Mouse (Mus musculus) E14TG2a.4 (cell line): ENCODE results near the gene Tomm6.
"Not testable (repeated sequence)": the region's sequence is repeated elsewhere in the genome, so short reads cannot be mapped to it uniquely, and the experiment has no call there.

ENCODE experiments used
- H3K27me3 ChIP-seq: 2 replicates; pipeline ENCODE4 v1.6.1; 2014; ENCODE audit warnings: low read length, control low read depth; ENCODE audit not compliant: insufficient read depth
- H3K36me3 ChIP-seq: 2 replicates; pipeline ENCODE4 v1.6.1; 2014; ENCODE audit warnings: low read length, control low read depth; ENCODE audit not compliant: insufficient read depth
- H3K4me1 ChIP-seq: replicated peaks from 2 replicates; pipeline ENCODE4 v1.6.1; 2014; ENCODE audit warnings: low read depth, low read length, control low read depth
- H3K4me3 ChIP-seq: replicated peaks from 2 replicates; pipeline ENCODE4 v1.5.1; 2014; ENCODE audit warnings: mild to moderate bottlenecking, low read length
- H3K9me3 ChIP-seq: 2 replicates; pipeline ENCODE4 v1.6.1; 2014; ENCODE audit warnings: low read length, control low read depth
- CTCF ChIP-seq: conservative IDR thresholded peaks from 2 replicates; pipeline ENCODE4 v1.5.1; 2014; ENCODE audit warnings: low read length
- NANOG ChIP-seq: IDR thresholded peaks from 2 replicates; pipeline ENCODE4 v1.6.1; 2014; ENCODE audit warnings: borderline replicate concordance, low read length, mixed read lengths
- POU5F1 ChIP-seq: IDR thresholded peaks from 2 replicates; pipeline ENCODE4 v1.6.1; 2014; ENCODE audit warnings: low read length, borderline replicate concordance

Gene Tomm6

GRCm38 (mm10) chr17:47669166-47669565 is 19.0 kb downstream of the Tomm6 start:
- peaks cover 9% of the 10 kb centered on the region for H3K27me3 ChIP-seq
- peaks cover 60% of the 10 kb centered on the region for H3K4me1 ChIP-seq
- no peak overlapping the region for H3K4me3 ChIP-seq
- no peaks in the 10 kb centered on the region for H3K9me3 ChIP-seq
- no peak for TF ChIP-seq CTCF
- no peak for TF ChIP-seq POU5F1
- TF ChIP-seq NANOG, result no peak
- H3K36me3 ChIP-seq, result no peaks in the 10 kb centered on the region

- Histone ChIP-seq H3K9me3 (no peaks in the 10 kb centered on the region), H3K4me1 (peaks cover 74% of the 10 kb centered on the region), H3K4me3 (no peak overlapping the region), H3K27me3 (no peaks in the 10 kb centered on the region), H3K36me3 (no peaks in the 10 kb centered on the region)
- TF ChIP-seq CTCF (no peak), NANOG (no peak)
Observed at GRCm38 (mm10) chr17:47664474-47664873, 23.7 kb downstream of the Tomm6 start.

- no peaks in the 10 kb centered on the region for H3K36me3 ChIP-seq
- no peaks in the 10 kb centered on the region for H3K27me3 ChIP-seq
- TF ChIP-seq NANOG (no peak), POU5F1 (no peak), CTCF (no peak)
- H3K4me3 ChIP-seq, result no peak overlapping the region
- H3K4me1 ChIP-seq, result peaks cover 68% of the 10 kb centered on the region
- H3K9me3 ChIP-seq, result no peaks in the 10 kb centered on the region
Observed at GRCm38 (mm10) chr17:47663009-47663713, 25.0 kb downstream of the Tomm6 start.

GRCm38 (mm10) chr17:47658741-47659243 is 29.4 kb downstream of the Tomm6 start:
- peaks cover 78% of the 10 kb centered on the region for H3K4me1 ChIP-seq
- no peaks in the 10 kb centered on the region for H3K27me3 ChIP-seq
- H3K36me3 ChIP-seq, result no peaks in the 10 kb centered on the region; the same call in 1 of the 2 replicates
- TF ChIP-seq POU5F1, result no peak
- no peak for TF ChIP-seq NANOG
- no peak for TF ChIP-seq CTCF
- H3K4me3 ChIP-seq, result no peak overlapping the region
- H3K9me3 ChIP-seq, result no peaks in the 10 kb centered on the region

- Histone ChIP-seq H3K9me3 (no peaks in the 10 kb centered on the region), H3K4me1 (peaks cover 72% of the 10 kb centered on the region), H3K36me3 (no peaks in the 10 kb centered on the region; the same call in 1 of the 2 replicates), H3K27me3 (no peaks in the 10 kb centered on the region), H3K4me3 (no peak overlapping the region)
- no peak for TF ChIP-seq POU5F1
- no peak for TF ChIP-seq NANOG
Observed at GRCm38 (mm10) chr17:47657901-47658300, 30.3 kb downstream of the Tomm6 start.

- Histone ChIP-seq H3K4me3 (no peak overlapping the region), H3K36me3 (no peaks in the 10 kb centered on the region; the same call in 1 of the 2 replicates), H3K27me3 (no peaks in the 10 kb centered on the region), H3K4me1 (peaks cover 63% of the 10 kb centered on the region), H3K9me3 (no peaks in the 10 kb centered on the region)
- no peak for TF ChIP-seq POU5F1
- TF ChIP-seq NANOG, result no peak
- no peak for TF ChIP-seq CTCF
Observed at GRCm38 (mm10) chr17:47655697-47656096, 32.5 kb downstream of the Tomm6 start.

GRCm38 (mm10) chr17:47654346-47654745 is 33.8 kb downstream of the Tomm6 start:
- peaks cover 61% of the 10 kb centered on the region for H3K4me1 ChIP-seq
- H3K9me3 ChIP-seq, H3K27me3 ChIP-seq, H3K4me3 ChIP-seq, H3K36me3 ChIP-seq: not testable (repeated sequence)

GRCm38 (mm10) chr17:47651953-47652352 is 36.2 kb downstream of the Tomm6 start:
- Histone ChIP-seq H3K36me3 (no peaks in the 10 kb centered on the region; the same call in 1 of the 2 replicates), H3K4me1 (peaks cover 64% of the 10 kb centered on the region), H3K27me3 (no peaks in the 10 kb centered on the region), H3K9me3 (no peaks in the 10 kb centered on the region), H3K4me3 (no peak overlapping the region)
- TF ChIP-seq NANOG (no peak), POU5F1 (no peak), CTCF (no peak)

GRCm38 (mm10) chr17:47648966-47649365 is 39.2 kb downstream of the Tomm6 start:
- TF ChIP-seq POU5F1 (no peak), CTCF (no peak), NANOG (no peak)
- peaks cover 54% of the 10 kb centered on the region for H3K4me1 ChIP-seq
- no peaks in the 10 kb centered on the region for H3K27me3 ChIP-seq
- H3K4me3 ChIP-seq, result no peak overlapping the region
- H3K36me3 ChIP-seq, result no peaks in the 10 kb centered on the region
- no peaks in the 10 kb centered on the region for H3K9me3 ChIP-seq
